Mouse (Mus musculus) bone marrow macrophage, adult 2 months (primary cell): Measurements from ENCODE around the gene Vwa8.

ENCODE experiments used
- CTCF ChIP-seq: IDR thresholded peaks from 2 replicates; pipeline ENCODE4 v1.5.1; 2012; ENCODE audit warnings: low read depth, mild to moderate bottlenecking, low read length, moderate library complexity
- POLR2A ChIP-seq: IDR thresholded peaks from 2 replicates; pipeline ENCODE4 v1.6.1; 2012; ENCODE audit warnings: mild to moderate bottlenecking, low read depth, low read length, borderline replicate concordance

GRCm38 (mm10) chr14:78817651-78818050 lies 31.2 kb upstream of the Vwa8 start:
- TF ChIP-seq CTCF (no peak), POLR2A (no peak)
